25 mouse cellular contexts compared by ENCODE assay signal in the genomic region with DNA sequence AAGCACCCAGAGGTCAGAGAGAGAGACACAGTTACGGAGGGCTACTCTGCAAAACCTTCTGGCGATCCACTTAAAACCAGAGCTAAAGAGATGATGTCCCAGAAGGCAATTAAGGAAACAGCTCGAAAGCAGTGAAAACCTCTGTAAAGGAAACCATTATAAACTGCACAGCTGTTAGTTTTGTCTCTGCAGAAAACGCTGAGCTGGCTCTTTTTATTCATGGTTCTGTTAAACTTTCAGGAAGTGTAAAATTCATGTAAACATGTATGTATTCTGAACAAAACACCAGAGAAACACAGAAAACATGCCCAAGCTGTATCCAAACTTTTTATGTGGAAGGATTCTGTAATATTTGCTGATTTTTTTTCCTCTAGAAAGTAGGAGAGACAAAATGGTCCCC. TPM values are rescaled to one million over a fixed set of nuclear protein-coding genes. Genes with fewer than 3 reads are reported as not detected.
A peak's percentile ranks its signal among the peaks of the same experiment; 100 is the strongest.
DNase-seq lines count a peak whose midpoint lies in the region; ATAC-seq and TF ChIP-seq lines count a peak whose summit lies in the region.
"Had no signal": no experiment of that assay in that cellular context is flagged by ENCODE, and none has a peak within 500 bp of the region (broad histone marks: within the 10 kb centered on the region; RNA-seq: fewer than 3 reads in every experiment).

No protein-coding gene starts in this region.

- H3K79me2 ChIP-seq in macrophage (ENCODE audit: inconsistent target), result no peaks in the 10 kb centered on the region

- ATAC-seq in embryonic facial prominence, embryonic 14.5 days (ENCODE audit: low read depth), result no peak
- ATAC-seq in limb, embryonic 12.5 days (ENCODE audit: insufficient number of reproducible peaks, insufficient read depth, low FRiP score, low TSS enrichment, low read depth), result no peak
- ATAC-seq in kidney, embryonic 14.5 days (ENCODE audit: low FRiP score, low TSS enrichment), result no peak
- ATAC-seq: forebrain, embryonic 15.5 days had no signal

- H3K4me2 ChIP-seq in embryonic facial prominence, embryonic 14.5 days (ENCODE audit: low read depth, low read length), result no peak overlapping the region
- H3K4me2 ChIP-seq in limb, embryonic 12.5 days, result no peak overlapping the region
- no peak overlapping the region for H3K4me2 ChIP-seq in kidney, embryonic 14.5 days (replicated peaks; ENCODE audit: low read depth, low read length)
- H3K4me2 ChIP-seq: embryonic facial prominence, embryonic 13.5 days; forebrain, embryonic 15.5 days; heart, embryonic 11.5 days; hindbrain, embryonic 12.5 days; hindbrain, embryonic 15.5 days had no signal

- TF ChIP-seq CTCF in bone marrow macrophage, adult 2 months (IDR thresholded peaks at IDR 0.05; ENCODE audit: low read depth, low read length), result no peak

- no peaks in the 10 kb centered on the region for H3K36me3 ChIP-seq in embryonic facial prominence, embryonic 14.5 days (ENCODE audit: control insufficient read depth, insufficient read depth, low read length)
- H3K36me3 ChIP-seq in embryonic facial prominence, embryonic 10.5 days (replicated peaks), result no peaks in the 10 kb centered on the region
- H3K36me3 ChIP-seq in limb, embryonic 12.5 days, result no peaks in the 10 kb centered on the region
- H3K36me3 ChIP-seq in limb, embryonic 10.5 days, result no peaks in the 10 kb centered on the region
- no peaks in the 10 kb centered on the region for H3K36me3 ChIP-seq in macrophage (ENCODE audit: inconsistent target)
- no peaks in the 10 kb centered on the region for H3K36me3 ChIP-seq in kidney, embryonic 14.5 days (ENCODE audit: control insufficient read depth, insufficient read depth, low read length)
- H3K36me3 ChIP-seq: embryonic facial prominence, embryonic 13.5 days; forebrain, embryonic 10.5 days; forebrain, embryonic 15.5 days; hindbrain, embryonic 12.5 days; hindbrain, embryonic 15.5 days had no signal

- H3K4me3 ChIP-seq in embryonic facial prominence, embryonic 14.5 days (ENCODE audit: low read depth, low read length), result no peak overlapping the region
- H3K4me3 ChIP-seq in embryonic facial prominence, embryonic 10.5 days, result no peak overlapping the region
- H3K4me3 ChIP-seq in limb, embryonic 12.5 days (replicated peaks), result no peak overlapping the region
- H3K4me3 ChIP-seq in limb, embryonic 10.5 days, result no peak overlapping the region
- H3K4me3 ChIP-seq in bone marrow macrophage, adult 2 months (ENCODE audit: insufficient read depth, low read length), result no peak overlapping the region
- no peak overlapping the region for H3K4me3 ChIP-seq in macrophage (ENCODE audit: inconsistent target)
- H3K4me3 ChIP-seq in kidney, embryonic 14.5 days (ENCODE audit: low read length), result no peak overlapping the region
- H3K4me3 ChIP-seq: embryonic facial prominence, embryonic 13.5 days; forebrain, embryonic 10.5 days; forebrain, embryonic 15.5 days; hindbrain, embryonic 12.5 days; hindbrain, embryonic 15.5 days had no signal

- DNase-seq in embryonic facial prominence, embryonic 14.5 days (ENCODE audit: low spot score), result peak; percentile 36
- no peak for DNase-seq in embryonic facial prominence, embryonic 10.5 days (ENCODE audit: low spot score)
- no peak for DNase-seq in limb, embryonic 10.5 days (ENCODE audit: low spot score)
- no peak for DNase-seq in thymus, postnatal 36 days
- DNase-seq: adrenal gland, adult 2 months; adrenal gland, postnatal 25 days; cerebellum, adult 18-20 months; cerebellum, adult 9-10 months; cerebellum, postnatal 14 days; gastrocnemius, postnatal 25 days; heart, adult 18-20 months had no signal

- no peak for TF ChIP-seq POLR2A in bone marrow macrophage, adult 2 months (IDR thresholded peaks at IDR 0.05; ENCODE audit: borderline replicate concordance, low read depth, low read length)

- H3K9ac ChIP-seq in embryonic facial prominence, embryonic 14.5 days (ENCODE audit: low read depth, low read length), result no peak overlapping the region
- H3K9ac ChIP-seq in limb, embryonic 12.5 days (replicated peaks), result no peak overlapping the region
- no peak overlapping the region for H3K9ac ChIP-seq in kidney, embryonic 14.5 days (ENCODE audit: low read depth, low read length)
- H3K9ac ChIP-seq: embryonic facial prominence, embryonic 13.5 days; forebrain, embryonic 15.5 days; hindbrain, embryonic 12.5 days; hindbrain, embryonic 15.5 days had no signal

- H3K4me1 ChIP-seq in embryonic facial prominence, embryonic 14.5 days (ENCODE audit: control insufficient read depth, insufficient read depth, low read length), result no peaks in the 10 kb centered on the region
- H3K4me1 ChIP-seq in embryonic facial prominence, embryonic 10.5 days, result 0 out of 2 replicates have a peak, but pooled peaks cover 3% of the 10 kb centered on the region
- peaks cover 8% of the 10 kb centered on the region; the same call in 1 of the 2 replicates for H3K4me1 ChIP-seq in limb, embryonic 12.5 days (replicated peaks)
- H3K4me1 ChIP-seq in limb, embryonic 10.5 days, result 0 out of 2 replicates have a peak, but pooled peaks cover 2% of the 10 kb centered on the region
- H3K4me1 ChIP-seq in bone marrow macrophage, adult 2 months (ENCODE audit: control insufficient read depth, insufficient read depth, low read length), result peaks cover 4% of the 10 kb centered on the region
- H3K4me1 ChIP-seq in kidney, embryonic 14.5 days (ENCODE audit: control insufficient read depth, insufficient read depth, low read length), result no peaks in the 10 kb centered on the region
- H3K4me1 ChIP-seq: embryonic facial prominence, embryonic 13.5 days; forebrain, embryonic 10.5 days; forebrain, embryonic 15.5 days; hindbrain, embryonic 15.5 days had no signal

- no peaks in the 10 kb centered on the region for H3K27me3 ChIP-seq in embryonic facial prominence, embryonic 14.5 days (replicated peaks; ENCODE audit: control insufficient read depth, insufficient read depth, low read length)
- H3K27me3 ChIP-seq in embryonic facial prominence, embryonic 10.5 days (replicated peaks; ENCODE audit: low read depth, poor library complexity, severe bottlenecking), result no peaks in the 10 kb centered on the region
- H3K27me3 ChIP-seq in limb, embryonic 12.5 days, result no peaks in the 10 kb centered on the region
- no peaks in the 10 kb centered on the region for H3K27me3 ChIP-seq in limb, embryonic 10.5 days (ENCODE audit: low read depth, poor library complexity, severe bottlenecking)
- no peaks in the 10 kb centered on the region for H3K27me3 ChIP-seq in kidney, embryonic 14.5 days (ENCODE audit: control insufficient read depth, insufficient read depth, low read length)
- H3K27me3 ChIP-seq: embryonic facial prominence, embryonic 13.5 days; forebrain, embryonic 15.5 days; hindbrain, embryonic 12.5 days; hindbrain, embryonic 15.5 days had no signal

- 46% methylated on average over 4 of the region's 4 CpGs for WGBS in embryonic facial prominence, embryonic 14.5 days
- 71% methylated on average over 4 of the region's 4 CpGs for WGBS in embryonic facial prominence, embryonic 10.5 days
- 37% methylated on average over 4 of the region's 4 CpGs for WGBS in limb, embryonic 12.5 days
- WGBS in limb, embryonic 10.5 days, result 72% methylated on average over 4 of the region's 4 CpGs
- 50% methylated on average over 4 of the region's 4 CpGs for WGBS in macrophage (ENCODE audit: missing documents)
- 53% methylated on average over 4 of the region's 4 CpGs for WGBS in kidney, embryonic 14.5 days

- no peaks in the 10 kb centered on the region for H3K9me3 ChIP-seq in embryonic facial prominence, embryonic 14.5 days (ENCODE audit: control insufficient read depth, low read length)
- H3K9me3 ChIP-seq in embryonic facial prominence, embryonic 10.5 days, result no peaks in the 10 kb centered on the region
- H3K9me3 ChIP-seq in limb, embryonic 12.5 days, result no peaks in the 10 kb centered on the region
- H3K9me3 ChIP-seq in limb, embryonic 10.5 days (replicated peaks), result no peaks in the 10 kb centered on the region
- H3K9me3 ChIP-seq in kidney, embryonic 14.5 days (ENCODE audit: control insufficient read depth, low read length), result no peaks in the 10 kb centered on the region
- H3K9me3 ChIP-seq: embryonic facial prominence, embryonic 13.5 days; forebrain, embryonic 10.5 days; forebrain, embryonic 15.5 days; hindbrain, embryonic 12.5 days; hindbrain, embryonic 15.5 days had no signal

- no peak overlapping the region for H3K27ac ChIP-seq in embryonic facial prominence, embryonic 14.5 days (replicated peaks; ENCODE audit: low read depth, low read length)
- no peak overlapping the region for H3K27ac ChIP-seq in embryonic facial prominence, embryonic 10.5 days (replicated peaks)
- H3K27ac ChIP-seq in limb, embryonic 12.5 days, result 0 out of 2 replicates have a peak overlapping the region, but pooled peaks have one; percentile 35
- no peak overlapping the region for H3K27ac ChIP-seq in limb, embryonic 10.5 days
- 0 out of 2 replicates have a peak overlapping the region, but pooled peaks have one; percentile 13 for H3K27ac ChIP-seq in bone marrow macrophage, adult 2 months (ENCODE audit: insufficient read depth, low read depth, low read length)
- peak overlapping the region; percentile 17; the same call in 1 of the 2 replicates for H3K27ac ChIP-seq in macrophage
- H3K27ac ChIP-seq in kidney, embryonic 14.5 days (ENCODE audit: low read depth, low read length), result no peak overlapping the region
- H3K27ac ChIP-seq: embryonic facial prominence, embryonic 13.5 days; forebrain, embryonic 10.5 days; forebrain, embryonic 15.5 days; hindbrain, embryonic 12.5 days; hindbrain, embryonic 15.5 days had no signal

RNA-seq across cellular contexts. Expression of a gene that starts 2.7 kb away (rescaled TPM):
- polyA plus RNA-seq in embryonic facial prominence, embryonic 14.5 days (2014; fragmentation: Nextera tagmentation; extraction: Ambion mirVana), result 0.68 and 0.83 TPM in 2 replicates
- polyA plus RNA-seq in embryonic facial prominence, embryonic 10.5 days (2016; fragmentation: Nextera tagmentation; extraction: Ambion mirVana), result 0.67 and 0.85 TPM in 2 replicates
- polyA plus RNA-seq in limb, embryonic 12.5 days (2016; fragmentation: Nextera tagmentation; extraction: Ambion mirVana), result 1.1 and 1.3 TPM in 2 replicates
- 0.31 and 1.0 TPM in 2 replicates for polyA plus RNA-seq in limb, embryonic 10.5 days (2016; fragmentation: Nextera tagmentation; extraction: Ambion mirVana)
- 0.15 TPM in 1 of 2 replicates, not detected in the other for polyA plus RNA-seq in bone marrow macrophage, adult 2 months (2012; ENCODE audit: insufficient read depth, insufficient read length, missing spikeins)
- 1 to 10 TPM in 16 of 26 experiments, under 1 TPM in 8, not detected in 2; 0.29 to 8.7 (median 1.6) TPM for total RNA-seq in macrophage (2018; cell fraction: chromatin; rRNA removed)
- 1 to 10 TPM in 10 of 26 experiments, under 1 TPM in 16; 0.04 to 4.2 (median 0.93) TPM for total RNA-seq in macrophage (2018; cell fraction: cytosol; rRNA removed)
- 1 to 10 TPM in 18 of 26 experiments, under 1 TPM in 5, not detected in 3; 0.23 to 7.3 (median 2.1) TPM for total RNA-seq in macrophage (2018; cell fraction: nucleus; rRNA removed)
- polyA plus RNA-seq in macrophage (2018), result 0.11 to 0.26 TPM (median 0.14 TPM) in 3 replicates
- polyA plus RNA-seq in kidney, embryonic 14.5 days (2014; fragmentation: Nextera tagmentation; extraction: Ambion mirVana), result 0.41 and 0.77 TPM in 2 replicates
- total RNA-seq: common myeloid progenitor, adult 5-6 weeks; gastrocnemius, adult 8-10 months; gastrocnemius, postnatal 25 days; hematopoietic stem cell, adult 5-6 weeks; MEL had no signal

Comparison
In these comparisons a context has a peak if more than half of its experiments do, and no peak if none do; other contexts are left out.
1. H3K27ac ChIP-seq: peak in limb, embryonic 12.5 days (single experiment), bone marrow macrophage, adult 2 months (single experiment) and macrophage (single experiment); none in embryonic facial prominence, embryonic 14.5 days (single experiment), embryonic facial prominence, embryonic 10.5 days (single experiment), limb, embryonic 10.5 days (single experiment) and kidney, embryonic 14.5 days (single experiment).